Mouse (Mus musculus) cortical plate, adult 2 months (tissue): ENCODE measurements around the gene Ankrd13a. TPM values are rescaled to one million over a fixed set of nuclear protein-coding genes. Genes with fewer than 3 reads are reported as not detected.
"Not testable (repeated sequence)": the region's sequence is repeated elsewhere in the genome, so short reads cannot be mapped to it uniquely, and the experiment has no call there.

Source experiments
- H3K27ac ChIP-seq: fragments of 200-500 bp; 2 replicates; pipeline ENCODE4 v1.5.1; 2012; ENCODE audit warnings: low read length, control low read depth, inconsistent platforms; ENCODE audit not compliant: insufficient read depth
- H3K4me1 ChIP-seq: fragments of 200-500 bp; 2 replicates; pipeline ENCODE4 v1.6.1; 2011; ENCODE audit warnings: low read length; ENCODE audit not compliant: control insufficient read depth, insufficient read depth
- H3K4me3 ChIP-seq: fragments of 200-500 bp; 2 replicates; pipeline ENCODE4 v1.5.1; 2011; ENCODE audit warnings: mild to moderate bottlenecking, low read length, control low read depth; ENCODE audit not compliant: insufficient read depth
- CTCF ChIP-seq: fragments of 200-500 bp; IDR thresholded peaks from 2 replicates; pipeline ENCODE4 v1.5.1; 2011; ENCODE audit warnings: mild to moderate bottlenecking, control low read depth, low read length; ENCODE audit not compliant: insufficient read depth; ENCODE audit errors: extremely low read depth
- POLR2A ChIP-seq: fragments of 200-500 bp; IDR thresholded peaks from 2 replicates; pipeline ENCODE4 v1.6.1; 2011; ENCODE audit warnings: mild to moderate bottlenecking, low read length, control low read depth; ENCODE audit not compliant: insufficient read depth; ENCODE audit errors: extremely low read depth
- polyA plus RNA-seq: library from polyadenylated mRNA; depleted of rRNA; stranded (reverse); fragments of >200 nt; gene quantifications from 2 replicates; pipeline ENCODE4 v1.2.3, GENCODE M21; 2012; rRNA removed

The Ankrd13a gene
- polyA plus RNA-seq, 1 experiment = 38.5 TPM

DNA sequence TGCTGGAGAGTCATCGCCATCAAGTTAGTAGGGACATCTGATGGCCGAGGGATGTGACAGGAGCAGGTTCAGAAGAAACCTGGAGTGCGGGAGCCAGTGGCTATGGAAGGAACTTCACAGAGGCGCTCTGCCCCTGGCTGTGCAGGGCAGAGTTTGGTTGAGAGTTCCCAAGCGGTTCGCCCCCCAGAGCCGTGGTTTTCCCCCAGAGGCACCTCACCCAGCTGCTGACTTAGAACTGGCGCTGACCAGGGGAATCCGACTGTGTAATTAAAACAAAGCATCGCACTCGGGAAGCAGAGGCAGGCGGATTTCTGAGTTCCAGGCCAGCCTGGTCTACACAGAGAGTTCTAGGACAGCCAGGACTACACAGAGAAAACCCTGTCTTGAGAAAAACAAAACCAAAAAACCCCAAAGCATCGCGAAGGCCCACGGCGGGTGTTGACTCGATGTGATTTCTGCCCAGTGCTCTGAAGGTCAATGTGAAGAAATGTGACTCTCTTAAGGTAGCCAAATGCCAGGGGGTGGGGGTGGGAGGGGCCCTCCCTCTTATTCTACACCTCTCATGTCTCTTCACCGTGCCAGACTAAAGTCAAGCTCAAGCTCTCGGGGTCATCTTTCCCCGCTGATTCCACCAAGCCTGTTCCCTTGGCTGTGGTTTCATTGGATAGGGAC, 77.2 kb downstream of the Ankrd13a start:
- no peak for TF ChIP-seq CTCF
- TF ChIP-seq POLR2A = no peak
- Histone ChIP-seq H3K4me1 (no peaks in the 10 kb centered on the region), H3K27ac (no peak overlapping the region), H3K4me3 (no peak overlapping the region)

- not testable (repeated sequence) for H3K4me3 ChIP-seq, H3K4me1 ChIP-seq, H3K27ac ChIP-seq
Measured at GRCm38 (mm10) chr5:114853364-114853763, 78.9 kb downstream of the Ankrd13a start, which contains the start of gene 4930519G04Rik. Gene 4930519G04Rik (plus strand): TSS chr5:114853664.

Other genes starting within 250 kb of the Ankrd13a start
- gene Fam222a, start 206.7 kb upstream of the Ankrd13a start, polyA plus RNA-seq = 5.2 and 7.3 TPM in 2 replicates
- gene Trpv4, start 116.3 kb upstream of the Ankrd13a start, polyA plus RNA-seq = 1.7 and 2.1 TPM in 2 replicates
- gene Gltp, start 83.7 kb upstream of the Ankrd13a start, polyA plus RNA-seq = 58.0 and 69.6 TPM in 2 replicates
- gene Tchp, start 66.9 kb upstream of the Ankrd13a start, polyA plus RNA-seq = 14.8 and 15.6 TPM in 2 replicates
- 44.0 and 44.1 TPM in 2 replicates for gene Git2, start 840 bp downstream of the Ankrd13a start, polyA plus RNA-seq
- gene 1500011B03Rik, start 48.8 kb downstream of the Ankrd13a start, polyA plus RNA-seq = 232 and 245 TPM in 2 replicates
- gene 4930519G04Rik, start 79.0 kb downstream of the Ankrd13a start, polyA plus RNA-seq = 0.06 TPM in 1 of 2 replicates, not detected in the other
- 0.25 and 0.36 TPM in 2 replicates for gene Gm9936, start 84.0 kb downstream of the Ankrd13a start, polyA plus RNA-seq
- 7.5 and 8.6 TPM in 2 replicates for gene Oasl2, start 122.3 kb downstream of the Ankrd13a start, polyA plus RNA-seq
- 0.35 and 0.78 TPM in 2 replicates for gene Oasl1, start 148.6 kb downstream of the Ankrd13a start, polyA plus RNA-seq
- 129 and 136 TPM in 2 replicates for gene 2210016L21Rik, start 167.5 kb downstream of the Ankrd13a start, polyA plus RNA-seq
- not detected in 2 replicates for gene Hnf1a, start 196.4 kb downstream of the Ankrd13a start, polyA plus RNA-seq
- 66.4 and 68.5 TPM in 2 replicates for gene Sppl3, start 236.5 kb downstream of the Ankrd13a start, polyA plus RNA-seq